Mouse (Mus musculus) ES-Bruce4 (cell line): ENCODE data around the gene Enah.

ENCODE experiments used
- CTCF ChIP-seq: IDR thresholded peaks from one replicate; pipeline ENCODE4 v1.8.1; 2011; ENCODE audit warnings: low read depth, low read length
- POLR2A ChIP-seq: IDR thresholded peaks from one replicate; pipeline ENCODE4 v1.8.1; 2011; ENCODE audit warnings: low read length; ENCODE audit not compliant: insufficient read depth

- TF ChIP-seq POLR2A = no peak
- no peak for TF ChIP-seq CTCF
These were observed 25.4 kb upstream of the Enah start for GRCm38 (mm10) chr1:182045208-182045607.
